Mouse (Mus musculus) embryonic facial prominence, embryonic 12.5 days (tissue): ENCODE results near the gene Angel2. TPM values are rescaled to one million over a fixed set of nuclear protein-coding genes. Genes with fewer than 3 reads are reported as not detected.
A peak's percentile ranks its signal among the peaks of the same experiment; 100 is the strongest.

Source experiments
- ATAC-seq: fragments of 200-750 bp; cut with Nextera tagmentation; 2 replicates; pipeline ENCODE4 v1.8.0; 2017; ENCODE audit not compliant: insufficient number of reproducible peaks, insufficient read depth, low FRiP score, low TSS enrichment
- H3K27ac ChIP-seq: fragments of 300-500 bp; sonication (generic); 2 replicates; pipeline ENCODE4 v1.5.1; 2016; ENCODE audit warnings: mild to moderate bottlenecking
- H3K27me3 ChIP-seq: fragments of 300-500 bp; sonication (generic); 2 replicates; pipeline ENCODE4 v1.6.1; 2016; ENCODE audit warnings: mild to moderate bottlenecking, moderate library complexity
- H3K36me3 ChIP-seq: fragments of 300-500 bp; sonication (generic); 2 replicates; pipeline ENCODE4 v1.6.1; 2016; ENCODE audit warnings: mild to moderate bottlenecking
- H3K4me1 ChIP-seq: fragments of 300-500 bp; sonication (generic); 2 replicates; pipeline ENCODE4 v1.6.1; 2016
- H3K4me2 ChIP-seq: fragments of 300-500 bp; sonication (generic); replicated peaks from 2 replicates; pipeline ENCODE4 v1.6.1; 2016; ENCODE audit warnings: mild to moderate bottlenecking, moderate library complexity
- H3K4me3 ChIP-seq: fragments of 300-500 bp; sonication (generic); 2 replicates; pipeline ENCODE4 v1.5.1; 2016; ENCODE audit warnings: mild to moderate bottlenecking
- H3K9ac ChIP-seq: fragments of 300-500 bp; sonication (generic); 2 replicates; pipeline ENCODE4 v1.6.1; 2016; ENCODE audit warnings: mild to moderate bottlenecking, moderate library complexity
- H3K9me3 ChIP-seq: fragments of 300-500 bp; sonication (generic); 2 replicates; pipeline ENCODE4 v1.6.1; 2016; ENCODE audit warnings: mild to moderate bottlenecking, moderate library complexity
- whole genome bisulfite sequencing: fragments of 180-500 bp; shearing (Covaris S2); methylation state at CpG from one replicate; pipeline ENCODE4 v1.1.7; 2016; 5-methylcytosine and 5-hydroxymethylcytosine counted together
- polyA plus RNA-seq: library from polyadenylated mRNA; unstranded; fragments of >200 nt; fragmentation: Nextera tagmentation; extraction: Ambion mirVana; gene quantifications from 2 replicates; pipeline ENCODE4 v1.2.1, GENCODE M21; 2016

Angel2 gene
- polyA plus RNA-seq, 1 experiment from 2014 or later, result 58.5 TPM

DNA sequence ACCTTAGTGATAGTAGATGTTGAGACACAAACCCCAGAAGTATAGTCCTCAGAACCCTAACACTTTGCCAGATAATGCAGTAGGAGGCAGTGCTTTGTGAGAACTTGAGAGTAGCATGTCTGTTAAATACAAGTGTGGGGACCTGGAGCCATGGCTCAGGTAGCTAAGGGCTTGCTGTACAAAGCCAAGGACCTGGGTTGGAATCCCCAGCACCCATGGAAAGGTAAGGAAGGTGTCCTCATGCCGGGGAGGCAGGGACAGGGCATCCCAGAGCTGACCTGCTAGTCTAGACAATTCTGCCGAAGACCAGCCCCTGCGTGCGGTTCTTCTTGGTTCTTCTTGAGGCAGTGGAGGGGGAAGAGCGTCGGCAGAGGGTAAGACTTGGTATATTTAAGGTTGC is 5.3 kb downstream of the Angel2 start:
- peaks cover 14% of the 10 kb centered on the region; the same call in 1 of the 2 replicates for H3K4me1 ChIP-seq
- no peak overlapping the region for H3K4me3 ChIP-seq
- H3K36me3 ChIP-seq, result peaks cover 19% of the 10 kb centered on the region
- ATAC-seq, result no peak
- H3K4me2 ChIP-seq, result no peak overlapping the region
- 85% methylated on average over 6 of the region's 6 CpGs for WGBS
- H3K9ac ChIP-seq, result no peak overlapping the region
- H3K27ac ChIP-seq, result no peak overlapping the region
- H3K27me3 ChIP-seq, result no peaks in the 10 kb centered on the region
- no peaks in the 10 kb centered on the region for H3K9me3 ChIP-seq

DNA sequence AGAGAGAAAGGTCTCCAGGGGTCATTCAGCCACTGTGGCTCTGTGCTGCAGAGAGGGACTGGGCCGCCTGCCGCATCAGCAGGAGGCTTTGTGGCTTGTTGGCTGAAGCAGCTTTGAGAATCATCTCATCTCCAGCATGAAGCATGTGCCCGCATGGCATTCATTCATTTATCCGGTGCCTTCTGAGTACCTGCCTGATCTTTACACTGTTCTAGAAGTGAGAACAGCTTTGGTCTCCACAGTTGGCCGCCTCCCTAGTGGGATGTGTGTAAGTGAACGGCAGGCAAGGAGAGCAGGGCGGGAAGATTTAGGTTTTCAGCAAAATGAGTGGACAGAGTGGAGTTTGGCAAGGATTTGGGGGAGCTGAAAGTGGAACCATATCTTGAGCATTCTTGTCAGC is 14.9 kb downstream of the Angel2 start:
- no peak for ATAC-seq
- Histone ChIP-seq H3K9ac (no peak overlapping the region), H3K9me3 (no peaks in the 10 kb centered on the region), H3K4me3 (no peak overlapping the region), H3K4me1 (no peaks in the 10 kb centered on the region), H3K36me3 (peaks cover 68% of the 10 kb centered on the region), H3K27me3 (no peaks in the 10 kb centered on the region), H3K27ac (no peak overlapping the region), H3K4me2 (no peak overlapping the region)
- WGBS, result 83% methylated on average over 7 of the region's 7 CpGs

DNA sequence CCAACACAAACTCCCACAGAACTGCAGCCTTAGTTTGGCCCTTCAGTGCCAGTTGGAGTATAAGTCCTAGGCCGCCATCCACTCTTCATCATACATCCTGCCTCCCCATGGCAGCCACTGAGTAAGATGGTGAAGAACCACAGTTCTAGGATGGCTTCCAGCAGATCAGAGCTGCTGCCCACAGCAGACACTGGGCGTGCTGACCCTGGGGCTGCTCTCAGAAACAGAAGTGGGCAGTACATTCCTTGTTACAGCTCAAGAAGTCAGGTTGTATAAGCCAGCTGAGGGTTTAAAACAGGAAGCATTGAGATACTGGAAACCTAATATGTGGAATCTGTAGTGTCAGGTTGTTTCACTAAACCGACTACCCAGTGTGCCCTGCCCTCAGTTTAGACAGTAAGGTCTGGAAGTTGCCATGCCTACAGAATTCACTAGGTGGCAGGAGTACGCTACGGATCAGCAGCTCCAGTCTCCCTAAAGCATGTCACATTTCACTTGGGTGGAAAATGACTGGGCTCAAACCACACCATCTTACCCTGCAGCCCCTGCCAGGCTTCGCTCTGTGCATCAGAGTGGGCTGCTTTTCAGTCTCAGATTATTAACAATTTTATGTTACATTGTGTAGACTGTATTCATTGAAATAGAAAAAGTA is 19.3 kb downstream of the Angel2 start:
- Histone ChIP-seq H3K27ac (no peak overlapping the region), H3K27me3 (no peaks in the 10 kb centered on the region), H3K4me2 (no peak overlapping the region), H3K9ac (no peak overlapping the region), H3K4me3 (no peak overlapping the region), H3K9me3 (no peaks in the 10 kb centered on the region), H3K36me3 (peaks cover 88% of the 10 kb centered on the region), H3K4me1 (no peaks in the 10 kb centered on the region)
- WGBS, result 47% methylated on average over 6 of the region's 6 CpGs
- ATAC-seq, result peak; percentile 73

DNA sequence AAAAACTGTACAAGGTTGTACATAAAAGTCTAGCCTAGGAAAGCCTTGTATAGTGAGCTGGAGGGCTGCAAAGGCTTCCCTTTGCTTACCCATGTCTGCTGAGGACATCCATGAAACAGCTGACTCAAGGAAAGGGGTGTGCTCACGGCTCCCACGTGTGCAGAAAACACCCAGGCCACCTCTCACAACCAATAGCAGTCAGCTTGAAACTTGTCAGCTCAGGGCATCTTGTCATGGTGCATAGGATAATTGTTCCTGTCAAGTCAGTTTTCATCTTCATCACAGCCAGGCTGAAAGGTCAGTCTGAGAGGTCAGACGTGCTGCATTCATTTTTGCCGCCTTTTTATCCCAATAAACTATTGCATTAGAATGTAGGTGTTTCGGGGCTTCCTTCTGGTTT is 23.1 kb downstream of the Angel2 start:
- H3K4me1 ChIP-seq, result no peaks in the 10 kb centered on the region
- no peak overlapping the region for H3K4me3 ChIP-seq
- H3K36me3 ChIP-seq, result peaks cover 84% of the 10 kb centered on the region
- WGBS, result 77% methylated on average over 5 of the region's 5 CpGs
- H3K27ac ChIP-seq, result no peak overlapping the region
- no peak overlapping the region for H3K4me2 ChIP-seq
- no peaks in the 10 kb centered on the region for H3K9me3 ChIP-seq
- H3K9ac ChIP-seq, result no peak overlapping the region
- no peak for ATAC-seq
- H3K27me3 ChIP-seq, result no peaks in the 10 kb centered on the region

DNA sequence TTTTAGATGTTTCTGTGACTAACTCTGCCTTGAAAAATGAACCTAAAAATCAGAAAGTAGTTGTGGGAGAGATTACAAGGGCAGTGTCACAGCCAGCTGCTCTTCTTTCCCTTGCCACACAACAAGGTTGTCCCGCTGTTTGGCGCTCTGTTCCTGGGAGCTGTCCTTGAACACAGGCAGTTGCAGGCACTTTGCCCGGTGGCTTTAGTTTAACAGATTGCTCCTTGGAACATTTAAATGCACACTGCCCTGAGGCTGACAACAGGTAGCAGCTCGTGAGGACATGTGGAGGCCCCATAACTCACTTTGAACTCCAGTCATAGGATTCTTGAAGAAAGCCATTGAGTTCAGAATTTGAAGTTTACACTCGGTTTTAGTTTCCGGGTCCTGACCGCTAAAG is 23.5 kb downstream of the Angel2 start:
- no peak overlapping the region for H3K27ac ChIP-seq
- H3K9ac ChIP-seq, result no peak overlapping the region
- peaks cover 84% of the 10 kb centered on the region for H3K36me3 ChIP-seq
- 83% methylated on average over 7 of the region's 7 CpGs for WGBS
- H3K9me3 ChIP-seq, result no peaks in the 10 kb centered on the region
- H3K4me2 ChIP-seq, result no peak overlapping the region
- no peaks in the 10 kb centered on the region for H3K27me3 ChIP-seq
- no peak for ATAC-seq
- H3K4me1 ChIP-seq, result no peaks in the 10 kb centered on the region
- no peak overlapping the region for H3K4me3 ChIP-seq

DNA sequence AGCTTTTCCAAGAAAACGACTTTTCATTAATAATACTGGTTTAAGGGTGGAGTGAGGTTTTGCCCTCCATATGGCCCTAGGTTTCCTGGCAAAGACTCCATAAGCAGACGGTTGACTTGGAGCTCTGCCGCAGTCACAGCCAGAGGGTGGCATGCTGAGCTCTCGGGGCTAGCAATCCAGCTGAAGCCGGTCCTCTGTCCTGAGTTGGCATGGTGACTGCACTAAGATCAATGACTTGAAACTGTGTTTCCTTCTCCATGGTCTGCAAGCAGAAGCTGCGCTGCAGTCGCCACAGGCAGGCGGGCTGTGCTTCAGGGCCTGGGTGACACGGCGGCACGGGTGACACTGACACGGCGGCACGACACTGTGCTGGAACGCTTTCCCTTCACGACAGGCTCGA is 23.9 kb downstream of the Angel2 start:
- H3K9me3 ChIP-seq, result no peaks in the 10 kb centered on the region
- no peaks in the 10 kb centered on the region for H3K27me3 ChIP-seq
- H3K4me3 ChIP-seq, result no peak overlapping the region
- H3K27ac ChIP-seq, result no peak overlapping the region
- no peaks in the 10 kb centered on the region for H3K4me1 ChIP-seq
- ATAC-seq, result no peak
- peaks cover 84% of the 10 kb centered on the region for H3K36me3 ChIP-seq
- 93% methylated on average over 17 of the region's 17 CpGs for WGBS
- no peak overlapping the region for H3K9ac ChIP-seq
- no peak overlapping the region for H3K4me2 ChIP-seq

DNA sequence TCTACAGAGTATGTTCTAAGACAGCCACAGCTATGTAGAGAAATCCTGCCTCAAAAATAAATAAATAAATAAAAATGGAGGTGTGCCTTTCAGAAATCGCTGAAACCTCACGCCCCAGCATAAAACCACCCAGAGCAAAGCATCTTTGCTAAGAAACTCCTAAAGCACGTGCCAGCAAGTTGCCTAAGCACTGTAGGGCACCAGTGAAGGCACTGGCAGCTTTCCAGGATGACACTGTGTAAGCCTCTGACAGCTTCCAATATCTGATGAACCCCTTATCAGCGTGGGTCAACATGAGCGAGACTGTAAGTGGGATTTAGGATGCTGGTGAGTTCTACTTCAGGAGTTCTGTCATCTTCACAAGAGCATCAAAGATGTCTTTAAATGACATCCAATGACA is 26.1 kb downstream of the Angel2 start:
- no peaks in the 10 kb centered on the region for H3K9me3 ChIP-seq
- no peak overlapping the region for H3K4me2 ChIP-seq
- WGBS, result 88% methylated on average over 5 of the region's 5 CpGs
- H3K4me1 ChIP-seq, result no peaks in the 10 kb centered on the region
- H3K27me3 ChIP-seq, result no peaks in the 10 kb centered on the region
- H3K36me3 ChIP-seq, result peaks cover 94% of the 10 kb centered on the region
- no peak overlapping the region for H3K9ac ChIP-seq
- H3K4me3 ChIP-seq, result no peak overlapping the region
- ATAC-seq, result no peak
- H3K27ac ChIP-seq, result no peak overlapping the region

DNA sequence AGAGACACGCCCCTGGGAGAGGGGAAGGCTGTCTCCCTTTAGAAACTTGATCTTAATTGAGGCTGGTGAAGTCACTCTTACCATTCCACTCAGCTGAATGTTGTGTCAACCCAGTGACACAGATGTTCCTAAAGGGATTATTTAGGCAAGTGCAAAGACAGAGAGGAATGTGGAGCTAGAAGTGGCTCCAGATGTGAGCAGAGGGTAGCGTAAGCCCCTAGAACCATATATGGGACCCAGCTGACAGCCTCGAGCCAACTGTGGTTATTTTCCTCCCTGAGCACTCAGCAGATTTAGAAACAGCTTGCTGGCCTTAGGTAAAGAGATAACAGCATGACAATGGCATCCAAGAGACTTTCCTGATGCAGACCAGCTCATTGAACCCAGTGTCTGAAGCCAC is 28.1 kb downstream of the Angel2 start:
- Histone ChIP-seq H3K4me2 (no peak overlapping the region), H3K36me3 (peaks cover 93% of the 10 kb centered on the region), H3K9ac (no peak overlapping the region), H3K4me1 (no peaks in the 10 kb centered on the region), H3K4me3 (no peak overlapping the region), H3K27me3 (no peaks in the 10 kb centered on the region), H3K27ac (0 out of 2 replicates have a peak overlapping the region, but pooled peaks have one; percentile 7), H3K9me3 (no peaks in the 10 kb centered on the region)
- WGBS, result 45% methylated on average over 3 of the region's 3 CpGs
- no peak for ATAC-seq

DNA sequence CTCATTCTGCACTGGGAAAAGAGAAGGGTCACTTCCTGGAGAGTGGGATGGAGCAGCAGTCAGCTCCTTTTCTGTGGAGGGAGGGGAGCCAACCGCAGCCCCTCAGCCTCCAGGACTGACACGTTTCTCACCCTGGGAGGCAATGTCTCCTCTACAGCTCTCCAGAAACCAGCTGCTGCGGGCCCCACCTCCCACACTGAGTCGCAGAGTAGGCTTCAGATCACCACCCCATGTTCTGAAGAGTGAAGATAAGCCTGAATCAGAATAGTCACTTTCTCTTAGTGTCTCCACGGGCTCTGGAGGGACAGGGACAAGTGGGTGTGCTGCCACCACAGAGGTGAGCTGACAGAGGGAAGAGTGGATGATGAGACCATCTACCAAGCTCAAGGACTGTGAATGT is 33.9 kb downstream of the Angel2 start:
- no peak for ATAC-seq
- Histone ChIP-seq H3K9ac (no peak overlapping the region), H3K27me3 (no peaks in the 10 kb centered on the region), H3K4me3 (no peak overlapping the region), H3K9me3 (no peaks in the 10 kb centered on the region), H3K36me3 (peaks cover 95% of the 10 kb centered on the region), H3K4me1 (no peaks in the 10 kb centered on the region), H3K27ac (no peak overlapping the region), H3K4me2 (no peak overlapping the region)
- 84% methylated on average over 5 of the region's 5 CpGs for WGBS

DNA sequence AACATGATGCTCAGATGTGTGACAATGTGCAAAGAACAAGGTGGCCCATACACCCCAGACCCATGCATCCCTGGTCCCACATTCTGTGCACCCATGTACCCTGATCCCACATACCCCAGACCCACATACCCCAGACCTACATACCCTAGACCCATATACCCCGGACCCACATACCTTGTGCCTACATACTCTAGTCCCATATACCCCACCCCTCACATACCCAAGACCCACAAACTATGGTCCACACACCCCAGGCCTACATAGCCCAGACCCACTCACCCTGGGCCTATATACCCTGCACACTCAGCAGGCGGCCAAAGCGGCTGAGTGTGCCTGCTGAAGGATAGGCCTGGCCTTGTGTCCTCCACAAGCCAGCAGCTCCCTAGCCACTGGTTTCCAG is 37.8 kb downstream of the Angel2 start:
- no peak overlapping the region for H3K4me2 ChIP-seq
- H3K9me3 ChIP-seq, result no peaks in the 10 kb centered on the region
- no peaks in the 10 kb centered on the region for H3K27me3 ChIP-seq
- H3K36me3 ChIP-seq, result peaks cover 92% of the 10 kb centered on the region
- 89% methylated on average over 3 of the region's 3 CpGs for WGBS
- no peak overlapping the region for H3K27ac ChIP-seq
- no peak overlapping the region for H3K4me3 ChIP-seq
- H3K9ac ChIP-seq, result no peak overlapping the region
- no peaks in the 10 kb centered on the region for H3K4me1 ChIP-seq
- ATAC-seq, result 0 out of 2 replicates have a peak, but pooled peaks have one; percentile 58

DNA sequence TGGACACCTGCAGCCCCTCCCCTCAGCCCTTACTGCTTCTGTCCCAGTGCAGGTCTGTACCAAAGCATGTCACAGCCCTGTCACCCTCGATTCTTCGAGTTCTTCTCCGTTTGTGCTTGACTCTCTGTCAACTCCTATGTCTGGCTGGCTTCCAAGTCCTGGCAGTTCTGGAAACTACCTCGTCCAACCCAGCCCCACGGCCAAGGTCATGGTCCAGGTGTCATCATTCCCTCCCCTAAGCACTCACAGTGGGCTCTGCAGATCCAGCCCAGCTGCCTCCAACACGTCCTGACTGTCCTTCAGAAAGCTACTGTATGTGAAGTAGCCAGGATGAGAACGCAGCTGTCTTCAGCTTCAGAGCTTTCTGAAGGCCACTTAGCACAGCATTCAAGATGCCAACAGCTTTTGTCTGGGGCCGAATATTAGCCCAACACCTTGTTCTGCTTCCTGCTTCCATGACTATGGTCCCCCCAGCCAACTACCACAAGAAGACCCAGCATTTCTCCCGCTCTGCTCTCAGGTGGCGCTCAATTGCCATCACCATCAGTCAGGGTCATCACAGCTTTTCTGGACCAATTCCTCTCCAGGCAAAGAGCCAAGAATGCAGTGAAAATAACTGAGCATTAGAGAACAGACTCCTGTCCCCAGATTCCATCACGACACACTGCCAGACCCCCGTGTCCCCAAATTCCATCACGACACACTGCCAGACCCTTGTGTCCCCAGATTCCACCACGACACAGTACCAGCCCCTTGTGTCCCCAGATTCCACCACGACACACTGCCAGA is 40.3 kb downstream of the Angel2 start:
- H3K9ac ChIP-seq, result no peak overlapping the region
- 86% methylated on average over 15 of the region's 15 CpGs for WGBS
- H3K4me2 ChIP-seq, result no peak overlapping the region
- H3K36me3 ChIP-seq, result peaks cover 93% of the 10 kb centered on the region
- H3K9me3 ChIP-seq, result no peaks in the 10 kb centered on the region
- H3K4me3 ChIP-seq, result no peak overlapping the region
- H3K4me1 ChIP-seq, result no peaks in the 10 kb centered on the region
- H3K27me3 ChIP-seq, result no peaks in the 10 kb centered on the region
- H3K27ac ChIP-seq, result no peak overlapping the region
- no peak for ATAC-seq

DNA sequence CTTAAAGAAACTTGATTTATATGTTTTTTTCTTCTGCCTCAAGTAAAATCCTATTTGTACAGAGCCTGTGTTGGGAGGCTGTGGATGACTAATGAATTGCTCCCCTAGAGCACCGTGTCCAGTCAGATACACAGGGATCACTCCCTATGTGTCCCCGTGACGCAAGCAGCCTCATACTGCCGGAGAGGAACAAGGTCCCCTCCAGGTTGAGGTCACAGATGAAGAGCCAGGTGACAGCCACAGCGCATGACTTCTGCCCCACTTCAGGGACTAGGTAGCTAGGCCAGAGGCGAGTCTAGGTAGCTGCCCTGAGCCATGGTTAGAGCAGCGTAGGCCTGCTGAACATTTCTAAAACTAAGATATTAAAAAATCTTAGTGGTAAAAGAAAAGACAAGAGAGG is 43.1 kb downstream of the Angel2 start:
- Histone ChIP-seq H3K27me3 (no peaks in the 10 kb centered on the region), H3K4me1 (no peaks in the 10 kb centered on the region), H3K9ac (no peak overlapping the region), H3K9me3 (no peaks in the 10 kb centered on the region), H3K4me3 (no peak overlapping the region), H3K4me2 (no peak overlapping the region), H3K27ac (no peak overlapping the region), H3K36me3 (peaks cover 91% of the 10 kb centered on the region)
- no peak for ATAC-seq
- WGBS, result 91% methylated on average over 7 of the region's 7 CpGs
